Mouse (Mus musculus) midbrain, embryonic 13.5 days (tissue): ENCODE measurements around the gene B3gnt4. TPM values are rescaled to one million over a fixed set of nuclear protein-coding genes. Genes with fewer than 3 reads are reported as not detected.

ENCODE experiments used
- ATAC-seq: fragments of 200-750 bp; cut with Nextera tagmentation; 2 replicates; pipeline ENCODE4 v1.8.0; 2017; ENCODE audit warnings: mild to moderate bottlenecking, moderate TSS enrichment, moderate library complexity
- H3K27ac ChIP-seq: fragments of 300-500 bp; sonication (generic); 2 replicates; pipeline ENCODE4 v1.5.1; 2015; ENCODE audit warnings: inconsistent platforms, mild to moderate bottlenecking, moderate library complexity
- H3K27me3 ChIP-seq: fragments of 300-500 bp; sonication (generic); 2 replicates; pipeline ENCODE4 v1.6.1; 2015; ENCODE audit warnings: mild to moderate bottlenecking, inconsistent platforms
- H3K36me3 ChIP-seq: fragments of 300-500 bp; sonication (generic); 2 replicates; pipeline ENCODE4 v1.6.1; 2015; ENCODE audit warnings: mild to moderate bottlenecking, inconsistent platforms
- H3K4me1 ChIP-seq: fragments of 300-500 bp; sonication (generic); replicated peaks from 2 replicates; pipeline ENCODE4 v1.6.1; 2015; ENCODE audit warnings: inconsistent platforms
- H3K4me2 ChIP-seq: fragments of 300-500 bp; sonication (generic); replicated peaks from 2 replicates; pipeline ENCODE4 v1.6.1; 2015; ENCODE audit warnings: moderate library complexity, mild to moderate bottlenecking, inconsistent platforms
- H3K4me3 ChIP-seq: fragments of 300-500 bp; sonication (generic); replicated peaks from 2 replicates; pipeline ENCODE4 v1.5.1; 2015; ENCODE audit warnings: mild to moderate bottlenecking, inconsistent platforms
- H3K9ac ChIP-seq: fragments of 300-500 bp; sonication (generic); replicated peaks from 2 replicates; pipeline ENCODE4 v1.6.1; 2015; ENCODE audit warnings: mild to moderate bottlenecking, inconsistent platforms
- H3K9me3 ChIP-seq: fragments of 300-500 bp; sonication (generic); 2 replicates; pipeline ENCODE4 v1.6.1; 2016; ENCODE audit warnings: mild to moderate bottlenecking, inconsistent platforms
- WGBS: fragments of 180-500 bp; shearing (Covaris S2); methylation state at CpG from one replicate; pipeline ENCODE4 v1.1.7; 2015; 5-methylcytosine and 5-hydroxymethylcytosine counted together
- polyA plus RNA-seq: library from polyadenylated mRNA; unstranded; fragments of >200 nt; fragmentation: Nextera tagmentation; extraction: Ambion mirVana; gene quantifications from 2 replicates; pipeline ENCODE4 v1.2.1, GENCODE M21; 2015

Gene B3gnt4
- polyA plus RNA-seq, result 1.5 TPM in 2 replicates

GRCm38 (mm10) chr5:123510160-123510559 is at the start of gene B3gnt4:
B3gnt4 (plus strand) TSS chr5:123510460.
- 94% methylated on average over 5 of the region's 5 CpGs for WGBS
- no peak within 1 kb of the TSS for H3K27ac ChIP-seq
- peaks cover 31% of the 10 kb centered on the region for H3K36me3 ChIP-seq
- no peaks in the 10 kb centered on the region for H3K9me3 ChIP-seq
- H3K4me2 ChIP-seq, result peak within 1 kb of the TSS; percentile 79
- no peak for ATAC-seq
- H3K27me3 ChIP-seq, result peaks cover 10% of the 10 kb centered on the region
- H3K4me1 ChIP-seq, result peaks cover 18% of the 10 kb centered on the region
- no peak within 1 kb of the TSS for H3K9ac ChIP-seq
- H3K4me3 ChIP-seq, result peak within 1 kb of the TSS; percentile 60

- Histone ChIP-seq H3K27me3 (no peaks in the 10 kb centered on the region), H3K36me3 (peaks cover 21% of the 10 kb centered on the region), H3K4me2 (no peak overlapping the region), H3K4me1 (no peaks in the 10 kb centered on the region), H3K4me3 (no peak overlapping the region), H3K9me3 (no peaks in the 10 kb centered on the region), H3K27ac (no peak overlapping the region), H3K9ac (no peak overlapping the region)
- 53% methylated on average over 5 of the region's 5 CpGs for WGBS
- no peak for ATAC-seq
These were observed 48.8 kb upstream of the B3gnt4 start for GRCm38 (mm10) chr5:123461420-123461819.

GRCm38 (mm10) chr5:123464638-123465037 is 45.6 kb upstream of the B3gnt4 start:
- Histone ChIP-seq H3K9me3 (no peaks in the 10 kb centered on the region), H3K27ac (no peak overlapping the region), H3K4me3 (no peak overlapping the region), H3K4me1 (no peaks in the 10 kb centered on the region), H3K36me3 (no peaks in the 10 kb centered on the region), H3K4me2 (no peak overlapping the region), H3K27me3 (no peaks in the 10 kb centered on the region), H3K9ac (no peak overlapping the region)
- no peak for ATAC-seq
- 100% methylated on average over 1 of the region's 1 CpGs for WGBS

- no peak for ATAC-seq
- H3K4me3 ChIP-seq, result no peak overlapping the region
- no peaks in the 10 kb centered on the region for H3K9me3 ChIP-seq
- H3K27me3 ChIP-seq, result no peaks in the 10 kb centered on the region
- H3K36me3 ChIP-seq, result no peaks in the 10 kb centered on the region
- WGBS, result 67% methylated on average over 10 of the region's 10 CpGs
- H3K27ac ChIP-seq, result no peak overlapping the region
- H3K9ac ChIP-seq, result no peak overlapping the region
- H3K4me1 ChIP-seq, result no peaks in the 10 kb centered on the region; the same call in 1 of the 2 replicates
- no peak overlapping the region for H3K4me2 ChIP-seq
These were observed 39.4 kb upstream of the B3gnt4 start for GRCm38 (mm10) chr5:123470784-123471400.

DNA sequence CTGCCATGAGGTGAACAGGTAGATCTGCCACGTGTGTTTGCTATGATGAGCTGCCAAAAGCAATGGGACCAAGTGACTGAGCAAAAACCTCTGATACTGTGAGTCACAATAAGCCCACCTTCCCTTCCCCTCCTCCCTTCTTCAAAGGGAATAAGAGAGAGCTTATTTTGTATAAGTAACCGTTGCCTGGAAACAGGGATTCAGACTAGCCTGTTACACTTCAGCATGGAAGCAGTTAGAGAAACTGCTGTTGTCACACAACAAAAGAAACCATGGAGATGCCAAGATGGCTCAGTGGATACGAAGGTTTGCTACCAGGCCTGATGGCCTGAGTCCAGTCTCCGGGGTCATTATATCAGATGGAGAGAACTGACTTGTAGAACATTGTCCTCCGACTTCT is 36.4 kb upstream of the B3gnt4 start:
- H3K9me3 ChIP-seq, result no peaks in the 10 kb centered on the region; the same call in 1 of the 2 replicates
- H3K9ac ChIP-seq, result no peak overlapping the region
- no peak overlapping the region for H3K4me2 ChIP-seq
- H3K27ac ChIP-seq, result no peak overlapping the region
- no peaks in the 10 kb centered on the region for H3K27me3 ChIP-seq
- no peak overlapping the region for H3K4me3 ChIP-seq
- H3K36me3 ChIP-seq, result no peaks in the 10 kb centered on the region
- no peaks in the 10 kb centered on the region; the same call in 1 of the 2 replicates for H3K4me1 ChIP-seq
- ATAC-seq, result no peak
- 64% methylated on average over 5 of the region's 5 CpGs for WGBS

- Histone ChIP-seq H3K36me3 (no peaks in the 10 kb centered on the region), H3K27me3 (peaks cover 9% of the 10 kb centered on the region; the same call in 1 of the 2 replicates), H3K4me1 (peaks cover 11% of the 10 kb centered on the region), H3K9me3 (no peaks in the 10 kb centered on the region), H3K4me2 (no peak overlapping the region), H3K4me3 (no peak overlapping the region), H3K9ac (no peak overlapping the region), H3K27ac (no peak overlapping the region)
- WGBS, result 87% methylated on average over 11 of the region's 11 CpGs
- no peak for ATAC-seq
These were observed 22.4 kb upstream of the B3gnt4 start for GRCm38 (mm10) chr5:123487659-123488395.

DNA sequence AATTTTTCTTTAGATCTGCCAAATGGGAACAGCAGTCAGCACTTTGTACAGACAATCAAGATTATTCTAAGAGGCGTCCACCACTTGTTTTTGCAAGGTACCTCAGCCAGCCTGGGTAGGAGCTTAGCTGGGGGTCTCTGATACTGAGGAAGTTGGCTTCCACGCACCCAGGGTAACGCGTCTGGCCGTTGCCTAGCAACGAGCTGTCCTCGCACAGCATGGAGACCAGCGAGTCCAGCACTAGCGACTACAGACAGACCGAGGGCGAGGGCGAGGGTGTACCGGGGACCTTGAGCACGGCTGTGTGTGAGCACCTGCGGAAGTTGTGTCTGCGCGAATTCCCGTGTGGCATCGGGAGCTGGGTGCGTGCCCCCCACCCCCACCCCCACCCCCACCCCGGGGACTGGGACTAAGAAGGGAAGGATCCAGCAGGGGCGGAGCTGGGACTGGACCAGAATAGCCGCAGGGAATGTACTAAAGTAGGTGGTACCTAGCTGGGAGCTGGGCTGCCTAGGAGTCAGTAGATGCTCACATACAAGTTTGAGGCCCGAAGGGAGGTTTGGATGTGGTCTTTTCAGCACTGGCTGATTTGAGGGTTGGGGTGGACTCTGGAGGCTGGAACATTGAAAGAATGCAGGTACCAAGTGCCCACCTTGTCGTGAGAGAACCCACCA is 21.0 kb upstream of the B3gnt4 start, which contains the start of the genes Lrrc43 and Il31:
TSS of gene Lrrc43 (plus strand) at position 194 of the 674 bp plus-strand sequence.
TSS of gene Il31 (minus strand) at position 378 of the 674 bp plus-strand sequence.
- H3K4me3 ChIP-seq, result peak within 1 kb of the TSS; percentile 30
- H3K4me2 ChIP-seq, result peak within 1 kb of the TSS; percentile 57
- no peaks in the 10 kb centered on the region for H3K36me3 ChIP-seq
- peaks cover 9% of the 10 kb centered on the region; the same call in 1 of the 2 replicates for H3K27me3 ChIP-seq
- H3K4me1 ChIP-seq, result peaks cover 11% of the 10 kb centered on the region
- ATAC-seq, result peak; percentile 85
- no peaks in the 10 kb centered on the region for H3K9me3 ChIP-seq
- WGBS, result 6% methylated on average over 25 of the region's 25 CpGs
- H3K27ac ChIP-seq, result no peak within 1 kb of the TSS
- no peak within 1 kb of the TSS for H3K9ac ChIP-seq

DNA sequence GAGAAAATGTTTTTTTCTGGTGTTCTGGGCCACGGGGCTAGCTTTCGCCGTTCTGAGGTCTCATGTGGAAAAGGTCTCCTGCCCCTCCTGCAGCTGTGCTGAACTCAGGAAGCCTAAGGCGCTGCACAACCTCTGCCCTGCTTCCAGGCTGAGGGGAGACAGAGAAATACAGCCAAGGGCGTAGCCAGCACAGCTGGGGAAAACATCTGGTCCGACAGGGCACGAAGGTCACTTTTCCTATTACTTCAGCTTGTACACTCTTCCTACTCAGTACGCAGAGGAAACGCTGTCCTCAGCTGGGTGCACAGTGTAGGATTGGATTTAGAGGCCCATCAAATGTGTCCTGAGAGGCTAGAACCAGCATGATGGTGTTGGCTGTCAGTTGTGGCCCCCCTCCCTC is 20.3 kb upstream of the B3gnt4 start:
- no peaks in the 10 kb centered on the region for H3K9me3 ChIP-seq
- H3K27me3 ChIP-seq, result peaks cover 9% of the 10 kb centered on the region; the same call in 1 of the 2 replicates
- H3K36me3 ChIP-seq, result no peaks in the 10 kb centered on the region
- H3K4me3 ChIP-seq, result no peak overlapping the region
- WGBS, result 64% methylated on average over 9 of the region's 9 CpGs
- peaks cover 11% of the 10 kb centered on the region for H3K4me1 ChIP-seq
- no peak for ATAC-seq
- no peak overlapping the region for H3K27ac ChIP-seq
- H3K9ac ChIP-seq, result no peak overlapping the region
- no peak overlapping the region for H3K4me2 ChIP-seq

DNA sequence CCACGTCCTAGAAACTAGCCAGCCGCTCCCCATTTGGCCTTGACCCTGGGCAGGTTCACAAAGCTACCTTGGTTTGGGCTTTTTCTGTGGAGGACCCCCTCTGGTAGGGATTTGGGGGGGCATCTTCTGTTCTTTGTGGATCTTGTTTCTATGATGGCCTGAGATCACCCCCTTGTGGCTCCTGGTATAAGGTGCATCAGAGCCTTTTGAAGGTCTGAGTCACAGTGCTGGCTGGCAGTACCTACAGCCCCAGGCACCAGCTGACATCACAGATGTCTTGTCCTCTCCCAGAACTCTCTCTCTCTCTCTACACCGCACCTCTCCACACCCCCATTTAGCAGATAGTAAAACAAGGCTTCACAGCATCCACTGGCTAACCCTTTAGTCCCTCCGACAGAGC is 10.5 kb upstream of the B3gnt4 start:
- no peak overlapping the region for H3K9ac ChIP-seq
- H3K4me2 ChIP-seq, result no peak overlapping the region
- 45% methylated on average over 4 of the region's 4 CpGs for WGBS
- no peak for ATAC-seq
- H3K36me3 ChIP-seq, result no peaks in the 10 kb centered on the region
- no peak overlapping the region for H3K27ac ChIP-seq
- 0 out of 2 replicates have a peak, but pooled peaks cover 4% of the 10 kb centered on the region for H3K27me3 ChIP-seq
- no peak overlapping the region for H3K4me3 ChIP-seq
- H3K4me1 ChIP-seq, result peaks cover 8% of the 10 kb centered on the region; the same call in 1 of the 2 replicates
- no peaks in the 10 kb centered on the region for H3K9me3 ChIP-seq

DNA sequence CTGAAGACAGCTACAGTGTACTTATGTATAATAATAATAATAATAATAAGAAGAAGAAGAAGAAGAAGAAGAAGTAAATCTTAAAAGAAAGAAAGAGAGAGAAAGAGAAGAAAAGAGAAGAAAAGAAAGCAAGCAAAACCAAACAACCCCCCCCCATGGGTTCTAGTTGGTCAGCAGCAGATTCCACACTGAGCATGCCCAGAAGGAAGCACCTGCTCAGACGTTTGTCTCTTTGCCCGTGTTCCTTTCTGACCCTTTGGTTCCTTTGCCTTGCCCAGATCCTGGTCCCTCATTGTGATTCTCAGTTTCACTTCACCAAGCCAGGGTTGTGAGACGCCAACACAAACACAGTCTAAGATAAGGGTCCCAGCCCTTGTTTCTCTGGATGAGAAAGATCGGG is 8.3 kb upstream of the B3gnt4 start:
- no peak for ATAC-seq
- Histone ChIP-seq H3K27ac (no peak overlapping the region), H3K4me2 (no peak overlapping the region), H3K36me3 (no peaks in the 10 kb centered on the region), H3K9ac (no peak overlapping the region), H3K4me3 (no peak overlapping the region), H3K27me3 (peaks cover 10% of the 10 kb centered on the region; the same call in 1 of the 2 replicates), H3K9me3 (no peaks in the 10 kb centered on the region), H3K4me1 (peaks cover 8% of the 10 kb centered on the region; the same call in 1 of the 2 replicates)
- WGBS, result 79% methylated on average over 4 of the region's 4 CpGs

DNA sequence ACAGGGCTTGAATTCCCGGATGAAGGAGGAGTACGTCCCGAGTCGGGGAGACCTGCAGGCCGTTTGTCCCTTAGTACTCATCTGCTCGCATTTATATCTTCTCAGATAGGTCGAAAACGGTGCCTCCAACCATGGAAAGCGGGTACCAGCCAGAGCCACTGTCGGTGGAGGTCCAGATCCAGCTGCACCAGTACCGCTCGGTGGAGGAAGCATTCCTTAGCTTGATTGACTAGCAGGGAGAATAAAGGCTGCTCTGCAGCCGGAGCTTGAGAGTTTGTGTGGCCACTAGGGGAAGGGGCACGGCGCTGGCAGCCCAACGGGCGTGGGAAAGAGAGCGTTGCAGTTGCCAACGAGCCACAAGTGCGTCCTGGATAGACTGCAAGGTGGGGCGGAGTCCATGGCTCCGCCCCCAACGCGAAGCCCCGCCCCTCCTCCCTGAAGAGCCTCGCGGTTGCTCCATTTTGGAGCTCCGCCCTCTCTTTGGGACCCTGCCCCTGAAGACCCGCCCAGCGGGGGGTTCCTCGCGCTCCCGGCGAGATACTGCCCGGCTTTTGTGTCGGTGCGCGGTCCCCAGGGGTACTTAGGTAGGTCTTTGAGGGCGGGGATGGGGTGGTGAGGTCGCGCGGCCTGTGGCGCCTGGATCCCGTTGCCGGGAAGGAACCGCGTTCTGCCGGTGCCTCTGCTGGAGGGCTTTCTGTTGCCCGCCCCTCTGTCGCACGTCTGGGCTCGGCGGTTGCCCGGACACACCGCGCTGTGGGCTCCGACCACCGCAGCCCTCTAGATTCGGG is 2.1 kb upstream of the B3gnt4 start:
- WGBS, result under 1% methylated on average over 57 of the region's 59 CpGs
- Histone ChIP-seq H3K9me3 (no peaks in the 10 kb centered on the region), H3K27ac (no peak overlapping the region), H3K4me1 (peaks cover 18% of the 10 kb centered on the region), H3K4me2 (peak overlapping the region; percentile 79), H3K36me3 (peaks cover 23% of the 10 kb centered on the region), H3K27me3 (peaks cover 13% of the 10 kb centered on the region), H3K9ac (peak overlapping the region; percentile 69), H3K4me3 (peak overlapping the region; percentile 60)
- ATAC-seq, result peak; percentile 90
